In the genomic region with DNA sequence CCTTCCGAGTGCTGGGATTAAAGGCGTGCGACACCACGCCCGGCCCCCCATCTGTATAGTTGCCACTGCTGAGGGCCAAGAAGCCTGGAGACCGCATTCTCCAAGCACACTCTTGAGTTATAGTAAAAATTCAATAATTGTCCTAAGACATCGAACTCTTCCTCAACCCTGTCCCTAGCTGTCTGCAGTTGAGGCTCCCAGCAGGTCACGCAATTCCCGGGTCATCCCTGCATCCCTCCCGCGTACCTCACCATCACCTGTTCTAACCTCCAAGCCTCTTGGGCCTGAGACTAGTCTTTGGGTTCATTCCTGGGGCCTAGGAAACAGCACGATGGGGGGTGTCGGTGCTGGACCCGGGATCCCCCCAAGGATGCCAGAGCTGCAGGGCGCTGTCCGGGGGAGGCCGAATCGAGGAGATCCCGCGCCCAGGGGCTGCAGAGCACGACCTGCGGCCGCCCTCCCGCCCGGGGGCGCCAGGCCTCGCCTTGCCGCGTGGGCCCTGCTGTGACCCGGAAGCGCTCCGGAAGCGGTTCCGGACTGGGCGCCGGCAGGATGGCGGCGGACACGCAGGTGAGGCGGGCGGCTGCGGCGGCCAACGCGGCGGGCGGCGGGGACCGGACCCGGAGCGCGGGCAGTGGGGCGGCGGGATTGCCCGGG, we compare ENCODE assay signal across 8 mouse cellular contexts. TPM values are rescaled to one million over a fixed set of nuclear protein-coding genes. Genes with fewer than 3 reads are reported as not detected.
DNase-seq lines count a peak whose midpoint lies in the region; ATAC-seq and TF ChIP-seq lines count a peak whose summit lies in the region.

A gene (plus strand): TSS at position 518 of the 657 bp plus-strand sequence.

- 0 out of 2 replicates have a peak, but pooled peaks have one; percentile 37 for TF ChIP-seq POLR2A in limb, embryonic 14.5 days (IDR thresholded peaks at IDR 0.05; ENCODE audit: borderline replicate concordance, extremely low read depth, insufficient read depth, insufficient read length)
- peak; percentile 36 for TF ChIP-seq POLR2A in spleen, adult 2 months (IDR thresholded peaks at IDR 0.05; ENCODE audit: low read depth, low read length)

- H3K4me2 ChIP-seq in embryonic facial prominence, embryonic 14.5 days (ENCODE audit: low read depth, low read length): peak within 1 kb of the TSS; percentile 85
- H3K4me2 ChIP-seq in limb, embryonic 14.5 days (replicated peaks; ENCODE audit: low read depth, low read length, severe bottlenecking): peak within 1 kb of the TSS; percentile 82
- peak within 1 kb of the TSS; percentile 85 for H3K4me2 ChIP-seq in midbrain, embryonic 15.5 days

- peak; percentile 25; the same call in 1 of the 2 replicates for TF ChIP-seq CTCF in spleen, adult 2 months (IDR thresholded peaks at IDR 0.05; ENCODE audit: extremely low read depth, insufficient read depth, insufficient read length, insufficient replicate concordance)

- H3K36me3 ChIP-seq in embryonic facial prominence, embryonic 14.5 days (ENCODE audit: control insufficient read depth, insufficient read depth, low read length): peaks cover 42% of the 10 kb centered on the region
- peaks cover 43% of the 10 kb centered on the region for H3K36me3 ChIP-seq in limb, embryonic 14.5 days (ENCODE audit: control insufficient read depth, insufficient read depth, low read length)
- peaks cover 19% of the 10 kb centered on the region for H3K36me3 ChIP-seq in midbrain, embryonic 15.5 days (replicated peaks)
- H3K36me3 ChIP-seq in spleen, adult 2 months (ENCODE audit: control insufficient read depth, insufficient read depth, low read length): peaks cover 14% of the 10 kb centered on the region

- peaks cover 15% of the 10 kb centered on the region for H3K4me1 ChIP-seq in embryonic facial prominence, embryonic 14.5 days (ENCODE audit: control insufficient read depth, insufficient read depth, low read length)
- H3K4me1 ChIP-seq in limb, embryonic 14.5 days (ENCODE audit: control insufficient read depth, insufficient read depth, low read length): peaks cover 10% of the 10 kb centered on the region
- peaks cover 34% of the 10 kb centered on the region for H3K4me1 ChIP-seq in midbrain, embryonic 15.5 days
- H3K4me1 ChIP-seq in spleen, adult 2 months (ENCODE audit: control insufficient read depth, insufficient read depth, insufficient read length): peaks cover 10% of the 10 kb centered on the region

- WGBS in embryonic facial prominence, embryonic 14.5 days: 6% methylated on average over 19 of the region's 55 CpGs
- WGBS in limb, embryonic 14.5 days: 2% methylated on average over 42 of the region's 55 CpGs
- 3% methylated on average over 54 of the region's 55 CpGs for WGBS in midbrain, embryonic 15.5 days
- 10% methylated on average over 55 of the region's 55 CpGs for WGBS in spleen, adult 2 months

- peak within 1 kb of the TSS; percentile 72 for H3K27ac ChIP-seq in embryonic facial prominence, embryonic 14.5 days (replicated peaks; ENCODE audit: low read depth, low read length)
- peak within 1 kb of the TSS; percentile 71 for H3K27ac ChIP-seq in limb, embryonic 14.5 days (replicated peaks; ENCODE audit: low read depth, low read length)
- H3K27ac ChIP-seq in midbrain, embryonic 15.5 days: peak within 1 kb of the TSS; percentile 80
- H3K27ac ChIP-seq in spleen, adult 2 months (ENCODE audit: insufficient read depth, low read length): peak within 1 kb of the TSS; percentile 62; the same call in 1 of the 2 replicates

- H3K9me3 ChIP-seq in embryonic facial prominence, embryonic 14.5 days (ENCODE audit: control insufficient read depth, low read length): no peaks in the 10 kb centered on the region
- no peaks in the 10 kb centered on the region for H3K9me3 ChIP-seq in limb, embryonic 14.5 days (ENCODE audit: control insufficient read depth, low read length)
- no peaks in the 10 kb centered on the region for H3K9me3 ChIP-seq in midbrain, embryonic 15.5 days

- H3K27me3 ChIP-seq in embryonic facial prominence, embryonic 14.5 days (replicated peaks; ENCODE audit: control insufficient read depth, insufficient read depth, low read length): no peaks in the 10 kb centered on the region
- no peaks in the 10 kb centered on the region for H3K27me3 ChIP-seq in limb, embryonic 14.5 days (ENCODE audit: control insufficient read depth, insufficient read depth, low read length)
- H3K27me3 ChIP-seq in midbrain, embryonic 15.5 days (replicated peaks): no peaks in the 10 kb centered on the region
- no peaks in the 10 kb centered on the region for H3K27me3 ChIP-seq in spleen, adult 2 months (ENCODE audit: control insufficient read depth, insufficient read depth, low read length)

- peak within 1 kb of the TSS; percentile 96 for H3K9ac ChIP-seq in embryonic facial prominence, embryonic 14.5 days (ENCODE audit: low read depth, low read length)
- peak within 1 kb of the TSS; percentile 90 for H3K9ac ChIP-seq in limb, embryonic 14.5 days (ENCODE audit: low read depth, low read length, severe bottlenecking)
- H3K9ac ChIP-seq in midbrain, embryonic 15.5 days: peak within 1 kb of the TSS; percentile 90

- ATAC-seq in embryonic facial prominence, embryonic 14.5 days (ENCODE audit: low read depth): peak; percentile 92
- ATAC-seq in limb, embryonic 14.5 days (ENCODE audit: low FRiP score, low read depth): peak; percentile 89
- peak; percentile 88 for ATAC-seq in midbrain, embryonic 15.5 days (replicated peaks)

- DNase-seq in A20 (ENCODE audit: low read depth, low spot score): peak; percentile 88
- peak; percentile 87 to 92 for DNase-seq in adrenal gland, postnatal 36 days
- peak; percentile 86 for DNase-seq in embryonic facial prominence, embryonic 14.5 days (ENCODE audit: low spot score)
- peak; percentile 60 for DNase-seq in heart, adult 8-10 months (ENCODE audit: low spot score)
- peak; percentile 64 to 73 for DNase-seq in kidney, adult 8-10 months
- DNase-seq in limb, embryonic 14.5 days (ENCODE audit: low spot score): peak; percentile 49
- DNase-seq in spleen, adult 2 months (ENCODE audit: low read depth in 1 of 2, low spot score in 2 of 2): peak; percentile 36 to 79

- H3K4me3 ChIP-seq in embryonic facial prominence, embryonic 14.5 days (ENCODE audit: low read depth, low read length): peak within 1 kb of the TSS; percentile 93
- peak within 1 kb of the TSS; percentile 96 for H3K4me3 ChIP-seq in limb, embryonic 14.5 days (replicated peaks; ENCODE audit: low read length)
- H3K4me3 ChIP-seq in midbrain, embryonic 15.5 days: peak within 1 kb of the TSS; percentile 73
- peak within 1 kb of the TSS; percentile 86 for H3K4me3 ChIP-seq in spleen, adult 2 months (ENCODE audit: extremely low read depth, insufficient read depth, insufficient read length)

RNA-seq across cellular contexts. Expression of the gene that starts here (rescaled TPM):
- 10 to 100 TPM; 53.9 to 69.5 TPM for total RNA-seq in adrenal gland, postnatal 36 days (2021)
- 40.3 and 41.9 TPM in 2 replicates for polyA plus RNA-seq in embryonic facial prominence, embryonic 14.5 days (2014; fragmentation: Nextera tagmentation; extraction: Ambion mirVana)
- total RNA-seq in heart, adult 8-10 months (2022): 10 to 100 TPM; 35.7 to 41.6 (median 39.3) TPM
- 47.0 and 59.2 TPM in 2 replicates for polyA plus RNA-seq in limb, embryonic 14.5 days (2012; rRNA removed)
- 42.8 and 49.7 TPM in 2 replicates for polyA plus RNA-seq in limb, embryonic 14.5 days (2014; fragmentation: Nextera tagmentation; extraction: Ambion mirVana)
- 48.3 and 53.4 TPM in 2 replicates for polyA plus RNA-seq in midbrain, embryonic 15.5 days (2015; fragmentation: Nextera tagmentation; extraction: Ambion mirVana)
- 48.3 and 61.8 TPM in 2 replicates for polyA plus RNA-seq in spleen, adult 2 months (2012; rRNA removed)

Comparison
In these comparisons a context has a peak if more than half of its experiments do, and no peak if none do; other contexts are left out.
1. Peak in every context shown above with its lines: DNase-seq, ATAC-seq, H3K4me3 ChIP-seq and H3K27ac ChIP-seq.